Mouse (Mus musculus): ENCODE results near the gene A3galt2.

DNA sequence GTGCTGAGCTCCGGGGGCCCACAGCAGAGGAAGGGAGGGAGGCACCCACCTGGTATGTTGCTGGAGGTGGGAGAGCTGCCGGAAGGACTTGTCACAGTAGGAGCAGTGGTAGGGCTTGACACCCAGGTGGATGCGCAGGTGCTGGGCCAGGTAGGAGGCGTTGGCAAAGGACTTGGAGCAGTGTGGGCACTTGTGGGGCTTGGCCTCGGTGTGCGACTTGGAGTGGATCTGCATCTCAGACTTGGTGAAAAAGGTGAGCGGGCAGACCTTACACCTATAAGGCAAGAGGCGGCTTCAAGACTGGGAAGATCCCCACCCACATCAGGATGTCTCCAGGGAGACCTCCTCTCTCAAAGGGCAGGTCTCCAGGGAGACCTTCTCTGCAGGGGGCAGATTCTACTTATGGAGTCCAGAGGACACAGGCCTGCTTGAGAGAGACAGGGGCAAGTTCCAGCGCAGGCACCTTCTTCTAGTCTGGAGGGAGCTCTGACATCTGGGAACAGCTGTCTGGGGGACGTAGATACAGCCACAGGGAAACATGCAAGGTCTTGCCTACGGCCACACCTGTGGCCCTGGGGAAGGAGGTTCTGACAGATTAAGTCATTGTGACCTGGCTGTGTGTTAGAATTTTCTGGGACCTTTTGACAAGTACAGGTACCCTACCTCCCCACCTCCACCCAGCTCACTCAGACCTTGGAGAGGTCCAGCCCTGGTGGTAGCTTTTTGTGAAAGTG, 30.9 kb downstream of the A3galt2 start:
- TF ChIP-seq EP300 (optimal IDR thresholded peaks at IDR 0.05) (no peak), CTCF (IDR thresholded peaks at IDR 0.05; ENCODE audit: low read depth) (no peak)
